Mouse (Mus musculus) midbrain, embryonic 11.5 days (tissue): ENCODE results near the gene Dnajc28. TPM values are rescaled to one million over a fixed set of nuclear protein-coding genes. Genes with fewer than 3 reads are reported as not detected.
"Not testable (repeated sequence)": the region's sequence is repeated elsewhere in the genome, so short reads cannot be mapped to it uniquely, and the experiment has no call there.

Source experiments
- ATAC-seq: fragments of 200-750 bp; cut with Nextera tagmentation; 2 replicates; pipeline ENCODE4 v1.8.0; 2017; ENCODE audit warnings: moderate TSS enrichment, moderate library complexity; ENCODE audit not compliant: low FRiP score
- DNase-seq: peaks from one replicate; pipeline ENCODE4 v3.0.0; 2015; ENCODE audit warnings: low spot score; ENCODE audit errors: missing footprints
- H3K27ac ChIP-seq: fragments of 300-500 bp; sonication (generic); 2 replicates; pipeline ENCODE4 v1.5.1; 2014; ENCODE audit warnings: low read depth, low read length
- H3K27me3 ChIP-seq: fragments of 300-500 bp; sonication (generic); 2 replicates; pipeline ENCODE4 v1.6.1; 2014; ENCODE audit warnings: mild to moderate bottlenecking, low read length, moderate library complexity, mixed read lengths; ENCODE audit not compliant: control insufficient read depth, insufficient read depth
- H3K36me3 ChIP-seq: fragments of 300-500 bp; sonication (generic); 2 replicates; pipeline ENCODE4 v1.6.1; 2014; ENCODE audit warnings: mild to moderate bottlenecking, low read length, moderate library complexity, mixed read lengths; ENCODE audit not compliant: control insufficient read depth, insufficient read depth
- H3K4me1 ChIP-seq: fragments of 300-500 bp; sonication (generic); 2 replicates; pipeline ENCODE4 v1.6.1; 2014; ENCODE audit warnings: low read length; ENCODE audit not compliant: control insufficient read depth, insufficient read depth
- H3K4me2 ChIP-seq: fragments of 300-500 bp; sonication (generic); 2 replicates; pipeline ENCODE4 v1.6.1; 2014; ENCODE audit warnings: mild to moderate bottlenecking, moderate library complexity
- H3K4me3 ChIP-seq: fragments of 300-500 bp; sonication (generic); 2 replicates; pipeline ENCODE4 v1.5.1; 2014; ENCODE audit warnings: low read depth, low read length
- H3K9ac ChIP-seq: fragments of 300-500 bp; sonication (generic); 2 replicates; pipeline ENCODE4 v1.6.1; 2014; ENCODE audit warnings: low read length
- H3K9me3 ChIP-seq: fragments of 300-500 bp; sonication (generic); 2 replicates; pipeline ENCODE4 v1.6.1; 2016; ENCODE audit warnings: low read length; ENCODE audit not compliant: control insufficient read depth
- WGBS: fragments of 180-500 bp; shearing (Covaris S2); extraction: QIAGEN DNeasy Blood & Tissue Kit; methylation state at CpG from one replicate; pipeline ENCODE4 v1.1.7; 2014; 5-methylcytosine and 5-hydroxymethylcytosine counted together
- polyA plus RNA-seq: library from polyadenylated mRNA; unstranded; fragments of >200 nt; fragmentation: Nextera tagmentation; extraction: Ambion mirVana; gene quantifications from 2 replicates; pipeline ENCODE4 v1.2.1, GENCODE M21; 2014

Dnajc28 gene
- polyA plus RNA-seq, 1 experiment from 2014 or later = 6.0 TPM

GRCm38 (mm10) chr16:91649781-91650180, 31.0 kb upstream of the Dnajc28 start:
- Histone ChIP-seq H3K36me3 (peaks cover 13% of the 10 kb centered on the region), H3K4me1 (peaks cover 5% of the 10 kb centered on the region; the same call in 1 of the 2 replicates), H3K27ac (no peak overlapping the region), H3K4me3 (no peak overlapping the region), H3K9me3 (no peaks in the 10 kb centered on the region), H3K9ac (no peak overlapping the region), H3K4me2 (no peak overlapping the region), H3K27me3 (no peaks in the 10 kb centered on the region)
- no peak for ATAC-seq
- DNase-seq = no peak

- DNase-seq (no peak), ATAC-seq (no peak)
- Histone ChIP-seq H3K9me3 (no peaks in the 10 kb centered on the region), H3K4me2 (peak overlapping the region; percentile 51), H3K27me3 (no peaks in the 10 kb centered on the region), H3K4me1 (peaks cover 5% of the 10 kb centered on the region; the same call in 1 of the 2 replicates), H3K9ac (peak overlapping the region; percentile 38; the same call in 1 of the 2 replicates), H3K4me3 (peak overlapping the region; percentile 69), H3K36me3 (peaks cover 10% of the 10 kb centered on the region), H3K27ac (no peak overlapping the region)
- 69% methylated on average over 3 of the region's 3 CpGs for WGBS
Observed at GRCm38 (mm10) chr16:91649246-91649645, 30.4 kb upstream of the Dnajc28 start.

GRCm38 (mm10) chr16:91648220-91648550, 29.4 kb upstream of the Dnajc28 start:
- H3K36me3 ChIP-seq = peaks cover 7% of the 10 kb centered on the region
- H3K4me3 ChIP-seq = peak overlapping the region; percentile 69
- peak; percentile 71 for ATAC-seq
- H3K4me2 ChIP-seq = peak overlapping the region; percentile 51
- H3K9ac ChIP-seq = peak overlapping the region; percentile 89
- under 1% methylated on average over 25 of the region's 25 CpGs for WGBS
- no peaks in the 10 kb centered on the region for H3K9me3 ChIP-seq
- peak; percentile 98 for DNase-seq
- peaks cover 5% of the 10 kb centered on the region; the same call in 1 of the 2 replicates for H3K4me1 ChIP-seq
- H3K27me3 ChIP-seq = no peaks in the 10 kb centered on the region
- H3K27ac ChIP-seq = peak overlapping the region; percentile 94

- Histone ChIP-seq H3K9ac (peak within 1 kb of the TSS; percentile 89), H3K4me3 (peak within 1 kb of the TSS; percentile 69), H3K4me1 (peaks cover 5% of the 10 kb centered on the region; the same call in 1 of the 2 replicates), H3K4me2 (peak within 1 kb of the TSS; percentile 97), H3K36me3 (peaks cover 7% of the 10 kb centered on the region), H3K9me3 (no peaks in the 10 kb centered on the region), H3K27ac (peak within 1 kb of the TSS; percentile 94), H3K27me3 (no peaks in the 10 kb centered on the region)
- DNase-seq (peak; percentile 99), ATAC-seq (peak; percentile 95)
- WGBS = under 1% methylated on average over 70 of the region's 70 CpGs
Observed at GRCm38 (mm10) chr16:91647461-91648219, 28.8 kb upstream of the Dnajc28 start, which contains the start of gene Son. Son (plus strand) TSS chr16:91647506.

- peak within 1 kb of the TSS; percentile 97 for H3K4me2 ChIP-seq
Observed at GRCm38 (mm10) chr16:91646681-91647419, 28.0 kb upstream of the Dnajc28 start, which contains the start of gene Gart. Gart (minus strand) TSS chr16:91646952.

GRCm38 (mm10) chr16:91645995-91646602, 27.3 kb upstream of the Dnajc28 start:
- peak overlapping the region; percentile 69 for H3K4me3 ChIP-seq
- WGBS = 2% methylated on average over 11 of the region's 11 CpGs
- H3K9me3 ChIP-seq = no peaks in the 10 kb centered on the region
- peaks cover 5% of the 10 kb centered on the region; the same call in 1 of the 2 replicates for H3K4me1 ChIP-seq
- H3K9ac ChIP-seq = peak overlapping the region; percentile 89
- ATAC-seq (no peak), DNase-seq (peak; percentile 93)
- H3K27me3 ChIP-seq = no peaks in the 10 kb centered on the region
- H3K27ac ChIP-seq = no peak overlapping the region
- H3K36me3 ChIP-seq = no peaks in the 10 kb centered on the region
- H3K4me2 ChIP-seq = peak overlapping the region; percentile 97

More at GRCm38 (mm10) chr16:91646681-91647419, 28.0 kb upstream of the Dnajc28 start, which contains the start of gene Gart:
- no peaks in the 10 kb centered on the region for H3K9me3 ChIP-seq
- peaks cover 5% of the 10 kb centered on the region; the same call in 1 of the 2 replicates for H3K4me1 ChIP-seq
- H3K27ac ChIP-seq = peak within 1 kb of the TSS; percentile 94
- ATAC-seq (peak; percentile 89), DNase-seq (peak; percentile 98)
- no peaks in the 10 kb centered on the region for H3K27me3 ChIP-seq
- peak within 1 kb of the TSS; percentile 69 for H3K4me3 ChIP-seq
- no peaks in the 10 kb centered on the region; the same call in 1 of the 2 replicates for H3K36me3 ChIP-seq
- peak within 1 kb of the TSS; percentile 89 for H3K9ac ChIP-seq
- WGBS = under 1% methylated on average over 59 of the region's 59 CpGs

- DNase-seq = not testable (repeated sequence)
Observed at GRCm38 (mm10) chr16:91645420-91645819, 26.6 kb upstream of the Dnajc28 start.

GRCm38 (mm10) chr16:91644901-91645300, 26.1 kb upstream of the Dnajc28 start:
- DNase-seq (no peak), ATAC-seq (no peak)
- no peaks in the 10 kb centered on the region for H3K9me3 ChIP-seq
- 0 out of 2 replicates have a peak, but pooled peaks cover 1% of the 10 kb centered on the region for H3K36me3 ChIP-seq
- no peak overlapping the region for H3K9ac ChIP-seq
- WGBS = 86% methylated on average over 2 of the region's 2 CpGs
- peaks cover 5% of the 10 kb centered on the region; the same call in 1 of the 2 replicates for H3K4me1 ChIP-seq
- no peaks in the 10 kb centered on the region for H3K27me3 ChIP-seq
- no peak overlapping the region for H3K4me3 ChIP-seq
- H3K4me2 ChIP-seq = no peak overlapping the region
- H3K27ac ChIP-seq = no peak overlapping the region

More at GRCm38 (mm10) chr16:91645420-91645819, 26.6 kb upstream of the Dnajc28 start:
- not testable (repeated sequence) for H3K4me3 ChIP-seq, H3K36me3 ChIP-seq, H3K27ac ChIP-seq, H3K4me1 ChIP-seq, ATAC-seq, H3K4me2 ChIP-seq, H3K27me3 ChIP-seq, H3K9ac ChIP-seq, H3K9me3 ChIP-seq
- no CpG with 5 or more reads among the region's 2 CpGs for WGBS
